Mouse (Mus musculus) kidney, postnatal 4 days (tissue): ENCODE results near the gene Wwtr1.
A peak's percentile ranks its signal among the peaks of the same experiment; 100 is the strongest.

Experiments
- DNase-seq, 2 experiments: peaks; one replicate each; pipeline ENCODE4 v3.0.0; 2021; ENCODE audit warnings: mixed read lengths in 2 of 2

The Wwtr1 gene

DNA sequence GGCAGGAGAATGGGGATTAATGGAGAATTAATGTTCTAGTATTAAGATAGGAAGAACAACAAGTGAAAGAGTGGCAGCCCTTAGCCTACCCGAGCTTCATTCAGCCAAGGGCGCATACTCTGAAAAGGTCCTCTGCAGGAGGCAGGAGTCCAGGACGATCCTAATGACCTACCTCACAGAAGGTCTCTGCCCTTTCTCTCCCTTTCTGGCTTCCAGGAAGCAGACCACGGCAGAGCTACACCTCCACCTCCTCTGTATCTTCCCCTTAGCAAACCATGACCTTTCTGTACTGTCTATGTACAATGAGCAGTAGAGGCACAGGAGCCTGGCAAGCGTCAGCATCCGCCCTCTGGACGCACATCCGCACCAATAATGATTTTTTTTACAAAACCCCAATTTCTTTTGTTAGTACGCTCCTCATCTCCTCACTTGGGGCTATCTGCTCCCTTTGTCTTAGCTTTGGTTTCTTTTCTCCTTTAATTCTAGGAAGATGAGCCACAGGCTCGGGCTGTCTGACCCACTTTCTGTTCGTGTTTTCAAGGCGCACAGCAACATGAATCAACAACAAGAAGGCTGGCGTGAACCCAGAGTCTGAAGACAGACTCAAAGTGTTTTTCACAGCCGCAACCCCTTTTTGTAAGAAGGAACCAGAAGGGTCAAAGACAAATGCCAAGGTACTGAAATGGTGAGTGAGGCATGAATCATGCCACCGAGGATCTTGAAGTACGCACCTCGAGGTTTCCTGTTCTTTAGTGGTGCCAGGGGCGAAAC lies 63.7 kb downstream of the Wwtr1 start:
- DNase-seq = no peak

DNA sequence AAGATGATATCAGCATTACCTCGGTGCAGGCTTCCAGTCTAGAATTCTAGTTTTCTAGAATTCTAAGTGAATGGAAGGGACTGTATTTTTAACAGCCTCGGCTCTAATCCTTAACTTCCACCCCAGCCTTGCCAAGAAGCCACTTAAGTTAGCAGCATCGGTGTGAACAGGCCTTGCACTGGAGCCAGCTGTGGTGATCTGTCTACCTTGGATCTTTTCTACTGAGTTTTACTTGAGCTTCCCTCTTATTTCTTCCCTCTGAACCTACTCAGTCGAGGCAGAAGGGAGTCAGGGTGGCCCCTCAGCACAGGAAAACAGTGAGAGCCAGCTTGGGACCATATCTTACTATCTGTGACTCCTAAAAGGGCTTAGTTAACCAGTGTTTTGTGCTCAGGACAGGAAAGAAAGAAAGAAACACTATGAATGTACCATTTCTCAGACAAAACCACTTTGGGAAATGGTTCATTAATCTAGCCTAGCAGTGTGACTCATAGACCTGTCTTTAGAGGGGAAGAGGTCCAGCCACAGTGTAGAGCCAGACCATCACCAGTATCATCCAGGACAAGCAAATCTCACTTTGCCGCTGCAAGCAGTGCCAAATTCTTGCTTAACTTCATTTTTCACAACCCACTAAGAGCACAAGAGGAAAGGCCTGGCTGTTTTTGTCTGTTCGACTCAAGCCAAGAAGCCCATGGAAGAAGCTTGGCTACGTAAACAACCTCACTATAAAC lies 65.6 kb downstream of the Wwtr1 start:
- no peak for DNase-seq

GRCm38 (mm10) chr3:57505991-57506390 lies 69.7 kb downstream of the Wwtr1 start:
- no peak for DNase-seq

DNA sequence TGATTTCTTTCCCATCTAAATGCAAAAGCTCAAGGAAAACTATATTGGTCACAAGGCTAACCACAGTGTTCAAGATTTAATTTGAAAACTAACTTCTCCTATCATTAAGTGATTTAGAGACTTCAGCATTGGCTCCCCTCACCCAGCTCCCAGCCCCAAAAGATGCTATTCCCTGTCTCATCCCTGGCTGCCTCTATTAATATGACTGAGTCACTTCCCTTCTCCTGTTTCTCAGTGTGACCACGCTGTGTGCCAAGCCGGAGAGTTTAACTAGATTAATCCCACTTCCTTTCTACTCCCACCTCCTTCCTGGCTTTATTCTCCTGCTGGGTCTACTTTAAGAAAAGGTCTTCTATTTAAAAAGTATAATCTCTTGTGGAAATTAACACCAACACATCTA lies 71.0 kb downstream of the Wwtr1 start:
- DNase-seq = no peak

GRCm38 (mm10) chr3:57501596-57502220 lies 74.0 kb downstream of the Wwtr1 start:
- no peak for DNase-seq

DNA sequence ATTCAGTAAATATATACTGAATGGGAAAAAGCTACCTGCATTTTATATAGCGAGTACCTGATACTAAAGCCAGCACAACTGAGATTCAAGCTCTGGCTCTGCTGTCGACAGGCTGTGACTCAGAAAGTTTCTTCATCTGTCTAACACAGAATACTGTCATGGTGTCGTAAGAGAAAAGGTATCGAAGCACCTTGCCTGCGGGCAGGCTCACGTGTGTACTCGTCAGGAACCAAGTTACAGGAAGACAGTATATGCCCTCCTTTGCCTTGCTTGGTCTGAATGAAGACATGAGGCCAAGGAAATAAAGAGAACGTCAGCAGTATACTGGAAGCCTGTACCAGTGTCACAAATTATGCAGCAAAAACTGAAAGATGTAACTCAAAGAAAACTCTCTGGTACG lies 74.9 kb downstream of the Wwtr1 start:
- no peak for DNase-seq

- no peak for DNase-seq
These were observed 77.9 kb downstream of the Wwtr1 start for GRCm38 (mm10) chr3:57497791-57498190.

DNA sequence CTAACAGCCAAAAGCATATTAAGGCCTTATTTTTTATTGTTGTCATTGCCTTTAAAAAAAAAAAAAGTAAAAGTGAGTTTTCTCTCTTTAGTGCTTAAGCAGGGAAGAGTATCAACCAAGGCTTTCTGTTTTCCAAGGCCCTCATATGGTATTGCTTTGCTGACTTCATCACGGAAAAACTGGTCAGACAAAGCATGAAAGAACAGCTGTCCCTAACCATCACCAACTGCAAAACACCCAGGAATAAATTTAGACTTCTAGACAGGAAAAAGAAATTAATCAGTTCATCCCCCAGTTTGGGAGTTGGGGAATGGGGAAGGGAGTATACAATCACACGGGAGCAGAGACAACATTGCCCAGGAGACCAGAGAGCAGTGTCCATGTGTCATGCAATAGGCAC lies 79.3 kb downstream of the Wwtr1 start:
- DNase-seq = no peak

DNA sequence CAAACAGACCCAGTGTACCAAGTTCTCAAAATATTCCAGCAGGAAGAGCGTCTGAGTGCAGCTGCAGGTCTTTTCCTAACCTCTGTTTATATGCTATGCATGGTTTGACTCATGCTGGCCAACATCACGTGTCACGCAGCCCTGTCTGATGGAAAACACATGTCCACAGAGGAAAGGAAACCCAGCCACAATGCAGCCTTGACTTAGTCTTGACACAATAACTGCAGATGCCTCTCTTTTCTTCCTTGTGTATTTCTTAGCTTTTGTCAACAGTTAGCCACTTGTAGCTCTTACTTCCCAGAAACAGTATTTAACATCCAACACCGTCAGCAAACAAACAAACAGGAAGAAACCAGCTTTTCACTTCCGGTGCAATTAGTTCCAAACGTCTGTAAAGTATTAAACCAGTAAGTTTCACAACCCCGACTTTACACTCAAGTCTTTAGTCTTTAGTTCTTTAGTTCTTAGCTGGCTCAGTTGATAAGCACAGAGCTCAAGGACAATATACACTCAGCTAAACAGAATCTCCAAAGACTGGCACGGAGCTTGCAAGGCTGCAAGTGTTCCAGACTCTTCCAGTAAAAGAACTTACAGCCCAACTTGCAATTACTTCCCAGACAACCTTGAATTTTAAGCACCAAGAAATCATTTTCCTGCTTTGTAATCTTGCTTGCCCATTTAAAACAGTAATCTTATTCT lies 88.1 kb downstream of the Wwtr1 start:
- peak; percentile 61 to 75 for DNase-seq

DNA sequence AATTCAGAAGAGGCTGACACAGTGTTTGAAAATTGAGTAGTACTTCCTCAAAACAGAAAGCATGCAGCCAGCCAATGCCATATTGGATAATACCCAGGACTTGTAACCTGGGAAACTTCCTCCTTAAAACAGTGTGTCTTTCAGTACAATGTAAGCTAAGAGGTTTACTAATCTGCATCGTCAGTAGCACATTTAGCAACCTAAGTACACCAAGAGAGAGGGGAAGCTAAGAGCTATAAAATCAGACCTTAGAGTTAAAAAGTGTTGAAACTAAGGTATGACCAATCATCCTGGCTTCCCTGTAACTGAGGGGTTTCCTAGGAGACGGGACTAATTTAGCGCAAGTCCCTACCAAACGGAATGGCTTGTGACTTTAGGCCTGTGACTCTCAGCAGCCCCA lies 89.6 kb downstream of the Wwtr1 start:
- no peak for DNase-seq

DNA sequence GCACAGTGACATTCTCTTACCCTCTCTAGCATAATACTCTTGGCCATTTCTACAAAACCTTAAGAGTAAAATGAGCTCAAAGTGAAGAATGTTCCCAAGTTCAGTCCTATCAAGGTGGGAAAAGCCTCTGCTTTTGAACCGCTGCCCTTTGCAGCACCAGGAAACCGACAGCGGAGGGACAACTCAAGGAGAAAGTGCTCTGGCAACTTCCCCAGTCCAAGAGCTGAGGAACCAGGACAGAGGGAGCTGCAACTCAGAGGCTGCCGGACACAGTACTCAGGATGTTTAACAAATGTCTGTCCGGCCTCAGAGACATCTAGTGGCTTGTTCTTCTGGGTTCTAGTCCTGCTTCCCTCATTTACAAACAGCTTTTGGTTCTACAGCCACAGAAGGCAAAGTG lies 93.7 kb downstream of the Wwtr1 start:
- DNase-seq = peak in 1 of 2 experiments; percentile 10

GRCm38 (mm10) chr3:57480640-57481039 lies 95.1 kb downstream of the Wwtr1 start:
- peak in 1 of 2 experiments; percentile 15 for DNase-seq

DNA sequence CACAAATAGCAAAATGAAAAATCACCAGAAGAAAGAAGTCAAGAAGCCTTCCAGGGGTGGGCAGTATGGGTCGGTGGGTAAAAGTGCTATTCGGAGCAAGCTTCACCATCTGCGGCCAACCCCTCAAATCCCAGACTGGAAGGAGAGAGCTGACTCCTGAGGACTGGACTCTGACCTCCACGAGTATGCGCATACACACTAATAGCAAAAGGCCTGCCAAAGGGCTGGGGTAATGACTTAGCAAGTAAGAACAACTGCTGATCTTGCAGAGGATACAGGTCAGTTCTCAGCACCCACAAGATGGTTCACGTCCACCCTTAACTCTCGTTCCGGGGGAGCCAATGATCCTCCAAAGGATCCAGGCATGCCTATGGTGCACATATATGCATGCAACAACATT lies 101.3 kb downstream of the Wwtr1 start:
- peak in 1 of 2 experiments; percentile 11 for DNase-seq

DNA sequence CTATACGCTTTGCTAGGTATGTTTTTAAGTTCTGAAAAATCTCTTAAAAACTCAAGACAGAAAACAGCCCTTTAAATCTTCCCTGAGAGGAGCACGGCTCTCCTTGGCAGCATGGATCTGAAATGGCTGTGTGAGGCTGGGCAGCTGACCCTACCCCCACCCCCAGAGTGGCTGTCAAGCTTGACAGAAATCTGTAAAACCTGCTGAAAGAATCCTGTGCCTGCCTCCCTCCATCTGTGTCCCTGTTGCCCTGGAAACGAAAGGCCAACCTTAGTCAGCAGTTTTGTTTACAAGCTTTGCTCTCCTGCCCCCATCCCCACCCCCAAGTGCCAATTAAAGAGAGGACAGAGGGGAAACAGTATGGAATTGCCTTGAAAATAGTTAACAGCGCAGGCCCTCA lies 103.3 kb downstream of the Wwtr1 start:
- DNase-seq = peak; percentile 49 to 62

- peak; percentile 62 to 72 for DNase-seq
These were observed 104.6 kb downstream of the Wwtr1 start for GRCm38 (mm10) chr3:57470981-57471601.

- DNase-seq = peak; percentile 55 to 75
These were observed 105.4 kb downstream of the Wwtr1 start for GRCm38 (mm10) chr3:57470326-57470725.

GRCm38 (mm10) chr3:57469325-57469724 lies 106.4 kb downstream of the Wwtr1 start:
- no peak for DNase-seq

DNA sequence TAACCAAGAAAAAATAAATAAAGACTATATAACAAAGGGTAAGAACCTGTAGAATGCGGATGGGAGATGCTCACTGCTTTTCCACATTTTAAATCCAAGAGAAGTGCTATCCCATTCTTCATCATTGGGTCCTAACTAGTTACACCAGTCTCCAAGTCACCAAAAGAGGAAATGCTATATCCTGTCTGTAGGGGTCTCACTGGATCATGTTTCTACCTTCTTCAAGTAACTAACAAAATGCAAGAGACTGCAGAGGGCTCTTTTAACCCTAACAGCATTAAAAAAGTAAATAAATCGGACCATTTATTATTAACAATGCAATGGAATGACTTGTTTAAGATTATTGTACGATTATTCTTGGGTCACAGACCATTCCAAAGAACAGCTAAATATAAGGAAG lies 109.4 kb downstream of the Wwtr1 start:
- DNase-seq = no peak

DNA sequence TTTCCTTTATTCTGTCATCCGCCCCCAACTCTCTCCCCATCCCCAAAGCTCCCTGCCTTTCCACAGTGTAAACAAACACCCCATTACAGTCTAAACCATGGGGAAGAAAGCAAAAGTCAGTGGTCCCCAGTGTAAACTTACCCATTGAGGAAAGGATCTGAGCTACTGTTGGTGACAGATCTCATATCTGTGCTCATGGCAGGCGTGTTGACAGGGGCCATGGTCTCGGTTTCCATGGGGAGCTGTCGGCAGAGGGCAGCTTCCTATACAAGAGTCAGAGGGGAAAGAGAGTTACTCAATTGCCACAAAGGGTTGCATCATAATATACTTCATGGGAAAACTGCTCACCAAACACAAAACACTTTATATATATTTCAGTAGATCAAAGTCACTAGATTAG lies 112.4 kb downstream of the Wwtr1 start:
- DNase-seq = no peak

DNA sequence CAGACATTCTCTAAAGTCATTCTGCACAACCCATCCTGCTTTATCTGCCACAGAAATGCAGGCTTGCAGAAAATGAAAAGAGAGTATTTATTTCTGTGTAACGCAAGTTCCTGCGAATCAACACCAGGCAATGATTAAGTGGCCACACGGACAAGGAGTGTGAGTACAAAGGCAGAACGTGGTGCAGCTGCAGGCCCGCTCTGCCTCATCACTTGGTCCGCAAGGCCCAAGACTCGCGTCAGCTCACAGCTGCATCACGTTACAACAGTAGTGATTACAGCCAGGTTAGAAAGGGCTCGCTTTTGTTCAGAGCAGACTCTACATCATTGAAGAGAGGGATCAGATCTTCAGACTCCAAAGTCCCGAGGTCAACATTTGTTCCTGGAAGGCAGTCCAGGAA lies 117.1 kb downstream of the Wwtr1 start:
- DNase-seq = peak; percentile 37 to 56

DNA sequence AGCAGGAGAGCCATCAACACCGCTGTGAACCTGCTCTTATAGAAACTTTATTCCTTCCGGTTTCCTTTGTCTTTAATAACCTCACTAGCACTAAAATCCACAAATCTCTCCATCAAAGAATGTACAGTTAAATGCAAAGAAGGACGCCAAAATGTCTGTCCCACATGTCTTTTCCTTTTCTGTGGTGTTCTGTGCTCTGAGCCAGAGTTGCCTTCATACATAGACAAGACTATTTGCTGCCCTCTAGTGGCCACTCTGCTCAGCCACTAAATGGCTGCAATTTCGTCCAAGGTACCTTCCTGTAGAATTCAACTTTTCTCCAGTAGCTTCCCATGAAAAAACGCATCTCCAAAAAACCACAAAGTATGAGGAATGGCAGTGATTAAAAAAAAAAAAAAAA lies 127.3 kb downstream of the Wwtr1 start:
- peak; percentile 79 to 85 for DNase-seq

DNA sequence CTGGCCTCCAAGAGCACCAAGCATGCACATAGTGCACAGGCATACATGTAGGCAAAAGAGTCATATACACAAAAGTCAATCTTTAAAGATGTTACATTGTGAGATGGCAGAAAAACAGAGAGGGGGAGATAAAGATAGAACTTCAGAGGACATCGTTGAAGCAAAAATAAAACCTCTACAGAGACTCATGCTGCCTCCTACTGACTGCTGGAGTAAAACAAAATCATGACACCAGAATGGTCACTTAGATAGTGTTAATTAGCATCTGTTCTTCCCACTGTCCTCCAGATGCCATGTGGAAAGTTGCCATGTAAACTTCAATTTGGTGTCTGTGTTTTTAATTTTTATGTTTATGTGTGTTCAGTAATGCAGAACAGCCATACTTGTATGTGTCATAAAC lies 127.8 kb downstream of the Wwtr1 start:
- no peak for DNase-seq

- DNase-seq = peak; percentile 85 to 89
These were observed 130.0 kb downstream of the Wwtr1 start for GRCm38 (mm10) chr3:57445706-57446105.
